Mouse (Mus musculus) embryonic facial prominence, embryonic 11.5 days (tissue): ENCODE results near the gene Brd3. TPM values are rescaled to one million over a fixed set of nuclear protein-coding genes. Genes with fewer than 3 reads are reported as not detected.

Source experiments
- ATAC-seq: fragments of 200-750 bp; cut with Nextera tagmentation; replicated peaks from 2 replicates; pipeline ENCODE4 v1.8.0; 2017; ENCODE audit warnings: low read depth; ENCODE audit not compliant: insufficient number of reproducible peaks, low FRiP score, low TSS enrichment
- DNase-seq: peaks from one replicate; pipeline ENCODE4 v3.0.0-alpha.2; 2015; ENCODE audit warnings: low spot score
- H3K27ac ChIP-seq: fragments of 300-500 bp; sonication (generic); replicated peaks from 2 replicates; pipeline ENCODE4 v1.5.1; 2014; ENCODE audit warnings: mild to moderate bottlenecking, low read depth, low read length, control low read depth
- H3K27me3 ChIP-seq: fragments of 300-500 bp; sonication (generic); 2 replicates; pipeline ENCODE4 v1.6.1; 2014; ENCODE audit warnings: mild to moderate bottlenecking, low read length, moderate library complexity, mixed read lengths; ENCODE audit not compliant: control insufficient read depth, insufficient read depth
- H3K36me3 ChIP-seq: fragments of 300-500 bp; sonication (generic); replicated peaks from 2 replicates; pipeline ENCODE4 v1.6.1; 2014; ENCODE audit warnings: low read depth, mild to moderate bottlenecking, low read length, moderate library complexity, mixed read lengths; ENCODE audit not compliant: control insufficient read depth, insufficient read depth
- H3K4me1 ChIP-seq: fragments of 300-500 bp; sonication (generic); 2 replicates; pipeline ENCODE4 v1.6.1; 2014; ENCODE audit warnings: low read length, mixed read lengths; ENCODE audit not compliant: control insufficient read depth, insufficient read depth
- H3K4me2 ChIP-seq: fragments of 300-500 bp; sonication (generic); 2 replicates; pipeline ENCODE4 v1.6.1; 2014; ENCODE audit warnings: low read depth, mild to moderate bottlenecking, control low read depth, low read length, moderate library complexity
- H3K4me3 ChIP-seq: fragments of 300-500 bp; sonication (generic); 2 replicates; pipeline ENCODE4 v1.5.1; 2014; ENCODE audit warnings: low read depth, low read length, control low read depth
- H3K9ac ChIP-seq: fragments of 300-500 bp; sonication (generic); replicated peaks from 2 replicates; pipeline ENCODE4 v1.6.1; 2014; ENCODE audit warnings: mild to moderate bottlenecking, control low read depth, low read length
- H3K9me3 ChIP-seq: fragments of 300-500 bp; sonication (generic); replicated peaks from 2 replicates; pipeline ENCODE4 v1.6.1; 2016; ENCODE audit warnings: mild to moderate bottlenecking, low read length, inconsistent platforms, mixed read lengths; ENCODE audit not compliant: control insufficient read depth
- WGBS: fragments of 180-500 bp; shearing (Covaris S2); extraction: QIAGEN DNeasy Blood & Tissue Kit; methylation state at CpG from one replicate; pipeline ENCODE4 v1.1.7; 2014; 5-methylcytosine and 5-hydroxymethylcytosine counted together
- polyA plus RNA-seq: library from polyadenylated mRNA; unstranded; fragments of >200 nt; fragmentation: Nextera tagmentation; extraction: Ambion mirVana; gene quantifications from 2 replicates; pipeline ENCODE4 v1.2.1, GENCODE M21; 2014

Brd3 gene
- polyA plus RNA-seq, 1 experiment from 2014 or later = 207 TPM

DNA sequence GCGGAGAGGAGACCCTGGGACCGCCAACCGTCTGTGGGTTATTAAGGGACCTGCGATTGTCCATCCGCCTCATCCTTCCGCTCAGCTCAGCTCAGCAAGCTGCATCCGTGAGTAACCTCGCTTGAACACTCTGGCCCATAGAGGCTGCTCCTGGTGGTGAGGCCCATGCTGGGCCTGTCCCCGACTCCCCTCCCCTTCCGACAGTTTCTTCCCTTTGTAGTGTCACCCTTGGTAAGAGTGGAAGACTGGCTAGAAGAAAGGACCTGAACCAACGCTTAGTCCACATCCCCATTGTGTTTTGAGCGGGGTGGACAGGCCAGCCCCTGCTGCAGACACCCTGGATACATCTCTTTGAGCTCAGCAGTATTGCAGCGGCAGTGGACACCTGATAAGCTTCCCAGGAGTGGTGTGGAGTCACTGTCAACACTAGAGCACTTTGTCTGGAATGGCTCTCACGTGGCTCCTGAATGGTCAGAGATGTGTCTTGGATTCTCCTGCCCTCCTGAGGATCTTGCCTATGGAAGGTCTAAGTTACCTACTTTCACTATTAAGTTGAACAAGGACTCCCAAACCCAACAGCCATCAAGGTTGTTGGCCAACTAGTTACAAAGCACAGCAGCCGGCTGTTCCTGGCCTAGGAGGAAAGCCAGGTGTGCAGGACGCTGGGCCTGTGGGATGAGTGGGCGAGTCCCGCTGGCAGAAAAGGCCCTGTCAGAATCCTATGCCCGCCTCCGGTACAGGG lies 64.6 kb downstream of the Brd3 start:
- H3K4me1 ChIP-seq = no peaks in the 10 kb centered on the region; the same call in 1 of the 2 replicates
- H3K4me2 ChIP-seq = peak overlapping the region; percentile 68
- no peaks in the 10 kb centered on the region for H3K27me3 ChIP-seq
- H3K4me3 ChIP-seq = peak overlapping the region; percentile 58
- peaks cover 2% of the 10 kb centered on the region for H3K36me3 ChIP-seq
- H3K9ac ChIP-seq = peak overlapping the region; percentile 65
- DNase-seq = peak; percentile 18
- WGBS = 35% methylated on average over 20 of the region's 20 CpGs
- peak; percentile 26 for ATAC-seq
- H3K27ac ChIP-seq = no peak overlapping the region
- H3K9me3 ChIP-seq = no peaks in the 10 kb centered on the region

GRCm38 (mm10) chr2:27441767-27442707 lies 65.4 kb downstream of the Brd3 start, which contains the start of gene Brd3os:
Brd3os (plus strand) TSS chr2:27442324.
- WGBS = 2% methylated on average over 36 of the region's 36 CpGs
- Histone ChIP-seq H3K36me3 (peaks cover under 1% of the 10 kb centered on the region), H3K4me1 (no peaks in the 10 kb centered on the region; the same call in 1 of the 2 replicates), H3K9me3 (no peaks in the 10 kb centered on the region), H3K9ac (peak within 1 kb of the TSS; percentile 65), H3K27me3 (no peaks in the 10 kb centered on the region), H3K27ac (no peak within 1 kb of the TSS; the same call in 1 of the 2 replicates), H3K4me2 (peak within 1 kb of the TSS; percentile 68), H3K4me3 (peak within 1 kb of the TSS; percentile 58)
- peak; percentile 100 for DNase-seq
- peak; percentile 81 for ATAC-seq

GRCm38 (mm10) chr2:27438281-27438680 lies 69.2 kb downstream of the Brd3 start:
- H3K36me3 ChIP-seq = no peaks in the 10 kb centered on the region
- H3K27me3 ChIP-seq = no peaks in the 10 kb centered on the region
- H3K4me2 ChIP-seq = no peak overlapping the region
- H3K27ac ChIP-seq = no peak overlapping the region
- ATAC-seq = no peak
- no peaks in the 10 kb centered on the region for H3K9me3 ChIP-seq
- DNase-seq = no peak
- H3K9ac ChIP-seq = no peak overlapping the region
- no peak overlapping the region for H3K4me3 ChIP-seq
- 19% methylated on average over 11 of the region's 11 CpGs for WGBS
- H3K4me1 ChIP-seq = no peaks in the 10 kb centered on the region; the same call in 1 of the 2 replicates

- ATAC-seq = no peak
- no peaks in the 10 kb centered on the region for H3K27me3 ChIP-seq
- 50% methylated on average over 1 of the region's 1 CpGs for WGBS
Measured at GRCm38 (mm10) chr2:27437876-27438275, 69.6 kb downstream of the Brd3 start.

DNA sequence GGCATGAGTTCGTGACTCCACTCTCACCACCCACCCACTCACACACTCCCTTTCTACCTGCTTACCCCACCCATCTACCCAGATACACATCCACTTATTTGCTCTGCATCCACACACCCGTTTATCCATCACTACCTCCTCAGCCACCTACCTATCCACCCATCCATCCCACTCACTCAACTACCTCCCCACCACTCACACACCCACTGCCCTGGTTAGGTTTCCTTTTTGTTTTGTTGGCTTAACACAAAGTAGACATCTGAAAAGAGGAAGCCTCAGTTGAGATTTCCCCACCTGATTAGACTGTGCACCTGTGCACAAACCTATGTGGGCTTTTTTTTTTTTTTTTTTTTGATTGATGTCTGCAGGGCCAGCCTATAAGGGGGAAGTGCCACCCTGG lies 74.9 kb downstream of the Brd3 start:
- ATAC-seq = no peak
- no peak overlapping the region for H3K4me3 ChIP-seq
- no peaks in the 10 kb centered on the region for H3K4me1 ChIP-seq
- H3K27ac ChIP-seq = no peak overlapping the region
- H3K36me3 ChIP-seq = no peaks in the 10 kb centered on the region
- no peak overlapping the region for H3K4me2 ChIP-seq
- H3K27me3 ChIP-seq = no peaks in the 10 kb centered on the region
- DNase-seq = no peak
- no peak overlapping the region for H3K9ac ChIP-seq
- WGBS = 68% methylated on average over 2 of the region's 2 CpGs
- no peaks in the 10 kb centered on the region for H3K9me3 ChIP-seq

More at GRCm38 (mm10) chr2:27437876-27438275, 69.6 kb downstream of the Brd3 start:
- no peak for DNase-seq
- no peak overlapping the region for H3K9ac ChIP-seq
- H3K9me3 ChIP-seq = no peaks in the 10 kb centered on the region
- H3K4me1 ChIP-seq = no peaks in the 10 kb centered on the region
- H3K4me3 ChIP-seq = no peak overlapping the region
- no peaks in the 10 kb centered on the region for H3K36me3 ChIP-seq
- no peak overlapping the region for H3K27ac ChIP-seq
- no peak overlapping the region for H3K4me2 ChIP-seq

GRCm38 (mm10) chr2:27430621-27431020 lies 76.8 kb downstream of the Brd3 start:
- no peaks in the 10 kb centered on the region for H3K9me3 ChIP-seq
- ATAC-seq = no peak
- H3K4me3 ChIP-seq = no peak overlapping the region
- no peak for DNase-seq
- WGBS = 89% methylated on average over 7 of the region's 7 CpGs
- H3K4me2 ChIP-seq = no peak overlapping the region
- no peaks in the 10 kb centered on the region for H3K36me3 ChIP-seq
- no peaks in the 10 kb centered on the region for H3K4me1 ChIP-seq
- no peak overlapping the region for H3K9ac ChIP-seq
- H3K27me3 ChIP-seq = no peaks in the 10 kb centered on the region
- H3K27ac ChIP-seq = no peak overlapping the region

- Histone ChIP-seq H3K9ac (no peak overlapping the region), H3K27me3 (no peaks in the 10 kb centered on the region), H3K9me3 (no peaks in the 10 kb centered on the region), H3K4me2 (no peak overlapping the region), H3K4me3 (no peak overlapping the region), H3K36me3 (no peaks in the 10 kb centered on the region), H3K27ac (no peak overlapping the region), H3K4me1 (no peaks in the 10 kb centered on the region; the same call in 1 of the 2 replicates)
- WGBS = 0% methylated on average over 4 of the region's 4 CpGs
- no peak for ATAC-seq
- DNase-seq = peak; percentile 95
Measured at GRCm38 (mm10) chr2:27428071-27428470, 79.4 kb downstream of the Brd3 start.
